9 mouse cellular contexts compared by ENCODE assay signal in the genomic region with DNA sequence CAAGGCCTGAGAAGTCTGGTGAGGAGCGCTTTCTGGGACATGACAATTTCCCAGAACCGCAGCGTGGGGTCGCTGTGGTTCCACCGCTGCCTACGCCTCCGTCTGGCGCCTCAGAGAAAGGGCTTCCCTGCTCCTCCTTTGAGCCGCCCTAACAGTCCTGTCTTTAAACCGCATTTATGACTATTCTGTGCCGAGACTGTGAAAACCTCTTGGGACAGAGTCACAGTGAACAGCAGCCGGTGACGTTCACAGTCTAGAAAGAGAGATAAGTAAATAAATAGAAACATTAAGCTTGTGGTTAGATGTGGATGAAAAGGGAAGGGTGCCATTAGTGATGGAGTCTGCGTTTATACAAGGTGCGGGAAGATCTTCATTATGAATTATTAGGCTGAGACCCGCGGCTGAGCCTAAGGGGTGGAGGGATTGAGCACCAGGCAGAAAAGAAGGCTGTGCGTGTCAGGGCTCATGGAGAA. TPM values are rescaled to one million over a fixed set of nuclear protein-coding genes. Genes with fewer than 3 reads are reported as not detected.
DNase-seq lines count a peak whose midpoint lies in the region; ATAC-seq lines count a peak whose summit lies in the region.
"Had no signal": no experiment of that assay in that cellular context is flagged by ENCODE, and none has a peak within 500 bp of the region (broad histone marks: within the 10 kb centered on the region; RNA-seq: fewer than 3 reads in every experiment).

No protein-coding gene starts in this region.

- H3K36me3 ChIP-seq in embryonic facial prominence, embryonic 10.5 days (replicated peaks), result no peaks in the 10 kb centered on the region
- H3K36me3 ChIP-seq in kidney, embryonic 16.5 days (ENCODE audit: insufficient read depth, low read length), result no peaks in the 10 kb centered on the region
- H3K36me3 ChIP-seq in liver, embryonic 13.5 days, result no peaks in the 10 kb centered on the region

- H3K4me3 ChIP-seq in embryonic facial prominence, embryonic 10.5 days, result peak overlapping the region; percentile 40
- peak overlapping the region; percentile 33 for H3K4me3 ChIP-seq in kidney, embryonic 16.5 days (ENCODE audit: low read length)
- H3K4me3 ChIP-seq in liver, embryonic 13.5 days (replicated peaks), result 0 out of 2 replicates have a peak overlapping the region, but pooled peaks have one; percentile 11

- H3K27ac ChIP-seq in embryonic facial prominence, embryonic 10.5 days (replicated peaks), result no peak overlapping the region; the same call in 1 of the 2 replicates
- no peak overlapping the region for H3K27ac ChIP-seq in kidney, embryonic 16.5 days (ENCODE audit: low read length)
- no peak overlapping the region for H3K27ac ChIP-seq in liver, embryonic 13.5 days
- H3K27ac ChIP-seq: macrophage had no signal

- peak; percentile 80 for DNase-seq in CD4-positive, CD25-positive, alpha-beta regulatory T cell, adult 2 months (ENCODE audit: low read depth, low spot score)
- DNase-seq in adrenal gland, postnatal 14 days, result peak; percentile 82
- DNase-seq in embryonic facial prominence, embryonic 10.5 days (ENCODE audit: low spot score), result peak; percentile 85
- peak; percentile 7 to 19 for DNase-seq in heart, adult 9 months (ENCODE audit: low spot score in 2 of 2)
- DNase-seq in liver, embryonic 13.5 days, result peak; percentile 53
- DNase-seq in neural tube, embryonic 10.5 days (ENCODE audit: extremely low spot score, low spot score), result peak; percentile 77
- peak; percentile 70 for DNase-seq in telencephalon, adult 2 months (ENCODE audit: low read depth, low spot score)

- 13% methylated on average over 18 of the region's 18 CpGs for whole genome bisulfite sequencing in embryonic facial prominence, embryonic 10.5 days
- 6% methylated on average over 18 of the region's 18 CpGs for WGBS in kidney, embryonic 16.5 days
- WGBS in liver, embryonic 13.5 days (ENCODE audit: insufficient replicate concordance), result 13% methylated on average over 18 of the region's 18 CpGs

- peak overlapping the region; percentile 52 for H3K4me2 ChIP-seq in kidney, embryonic 16.5 days (replicated peaks; ENCODE audit: low read depth, low read length)
- peak overlapping the region; percentile 37 for H3K4me2 ChIP-seq in liver, embryonic 13.5 days

- no peak overlapping the region for H3K9ac ChIP-seq in kidney, embryonic 16.5 days (replicated peaks; ENCODE audit: low read length)
- H3K9ac ChIP-seq in liver, embryonic 13.5 days, result no peak overlapping the region

- peaks cover 12% of the 10 kb centered on the region; the same call in 1 of the 2 replicates for H3K27me3 ChIP-seq in embryonic facial prominence, embryonic 10.5 days (replicated peaks; ENCODE audit: low read depth, poor library complexity, severe bottlenecking)
- peaks cover 3% of the 10 kb centered on the region; the same call in 1 of the 2 replicates for H3K27me3 ChIP-seq in kidney, embryonic 16.5 days (ENCODE audit: insufficient read depth, low read length)
- H3K27me3 ChIP-seq in liver, embryonic 13.5 days, result peaks cover 13% of the 10 kb centered on the region

- ATAC-seq in kidney, embryonic 16.5 days (ENCODE audit: low FRiP score, low TSS enrichment), result peak; percentile 66; the same call in 1 of the 2 replicates
- ATAC-seq in liver, embryonic 13.5 days (ENCODE audit: low read depth), result peak; percentile 68

- no peaks in the 10 kb centered on the region for H3K9me3 ChIP-seq in embryonic facial prominence, embryonic 10.5 days
- no peaks in the 10 kb centered on the region for H3K9me3 ChIP-seq in kidney, embryonic 16.5 days (ENCODE audit: low read length)
- H3K9me3 ChIP-seq in liver, embryonic 13.5 days (replicated peaks), result no peaks in the 10 kb centered on the region

- peaks cover 11% of the 10 kb centered on the region for H3K4me1 ChIP-seq in embryonic facial prominence, embryonic 10.5 days
- peaks cover 3% of the 10 kb centered on the region; the same call in 1 of the 2 replicates for H3K4me1 ChIP-seq in kidney, embryonic 16.5 days (ENCODE audit: insufficient read depth, low read length)
- H3K4me1 ChIP-seq in liver, embryonic 13.5 days (replicated peaks), result peaks cover 11% of the 10 kb centered on the region

RNA-seq across cellular contexts. Expression of gene Ssx2ip, which starts 59.1 kb away (rescaled TPM):
- total RNA-seq in adrenal gland, postnatal 14 days (2021), result 10.4 and 10.5 TPM in 2 replicates
- polyA plus RNA-seq in embryonic facial prominence, embryonic 10.5 days (2016; fragmentation: Nextera tagmentation; extraction: Ambion mirVana), result 28.0 and 30.5 TPM in 2 replicates
- 22.4 and 22.9 TPM in 2 replicates for polyA plus RNA-seq in kidney, embryonic 16.5 days (2015; fragmentation: Nextera tagmentation; extraction: Ambion mirVana)
- polyA plus RNA-seq in liver, embryonic 13.5 days (2015; fragmentation: Nextera tagmentation; extraction: Ambion mirVana), result 105 and 130 TPM in 2 replicates

Comparison
In these comparisons a context has a peak if more than half of its experiments do, and no peak if none do; other contexts are left out.
1. DNase-seq: peak in every context shown above with its lines; median percentile 85 in embryonic facial prominence, embryonic 10.5 days; 82 in adrenal gland, postnatal 14 days; 80 in CD4-positive, CD25-positive, alpha-beta regulatory T cell, adult 2 months; 77 in neural tube, embryonic 10.5 days; 70 in telencephalon, adult 2 months; 53 in liver, embryonic 13.5 days; 13 in heart, adult 9 months.